8 mouse cellular contexts compared by ENCODE assay signal in genomic region chr10:30655655-30656054, GRCm38 (mm10). TPM values are rescaled to one million over a fixed set of nuclear protein-coding genes. Genes with fewer than 3 reads are reported as not detected.
A peak's percentile ranks its signal among the peaks of the same experiment; 100 is the strongest.
DNase-seq lines count a peak whose midpoint lies in the region; ATAC-seq lines count a peak whose summit lies in the region.

No protein-coding gene starts in this region.

- peak overlapping the region; percentile 38 for H3K4me3 ChIP-seq in kidney, embryonic 14.5 days (ENCODE audit: low read length)
- peak overlapping the region; percentile 37 for H3K4me3 ChIP-seq in embryonic facial prominence, embryonic 13.5 days
- peak overlapping the region; percentile 43 for H3K4me3 ChIP-seq in limb, embryonic 10.5 days
- H3K4me3 ChIP-seq in neural tube, embryonic 11.5 days (ENCODE audit: low read depth, low read length), result no peak overlapping the region

- ATAC-seq in kidney, embryonic 14.5 days (ENCODE audit: low FRiP score, low TSS enrichment), result peak; percentile 93
- no peak for ATAC-seq in embryonic facial prominence, embryonic 13.5 days (ENCODE audit: insufficient number of reproducible peaks, insufficient read depth, low FRiP score, low TSS enrichment, low read depth)
- no peak for ATAC-seq in neural tube, embryonic 11.5 days (ENCODE audit: insufficient read depth, low FRiP score, low TSS enrichment)

- H3K27ac ChIP-seq in kidney, embryonic 14.5 days (ENCODE audit: low read depth, low read length), result peak overlapping the region; percentile 48; the same call in 1 of the 2 replicates
- H3K27ac ChIP-seq in embryonic facial prominence, embryonic 13.5 days, result peak overlapping the region; percentile 55; the same call in 1 of the 2 replicates
- H3K27ac ChIP-seq in limb, embryonic 10.5 days, result peak overlapping the region; percentile 83
- H3K27ac ChIP-seq in neural tube, embryonic 11.5 days (ENCODE audit: low read depth, low read length), result no peak overlapping the region

- peak overlapping the region; percentile 46; the same call in 1 of the 2 replicates for H3K9ac ChIP-seq in kidney, embryonic 14.5 days (ENCODE audit: low read depth, low read length)
- H3K9ac ChIP-seq in embryonic facial prominence, embryonic 13.5 days, result peak overlapping the region; percentile 62
- H3K9ac ChIP-seq in neural tube, embryonic 11.5 days (ENCODE audit: low read length), result no peak overlapping the region

- no peak for DNase-seq in kidney, adult 11 months
- DNase-seq in limb, embryonic 10.5 days (ENCODE audit: low spot score), result peak; percentile 50
- DNase-seq in neural tube, embryonic 11.5 days (ENCODE audit: low spot score), result peak; percentile 38
- no peak for DNase-seq in left cerebral cortex, adult 9 months (ENCODE audit: low spot score in 2 of 2)
- DNase-seq in adrenal gland, adult 2 months, result no peak
- no peak for DNase-seq in ovary, postnatal 10 days (ENCODE audit: low spot score)

- H3K27me3 ChIP-seq in kidney, embryonic 14.5 days (ENCODE audit: control insufficient read depth, insufficient read depth, low read length), result no peaks in the 10 kb centered on the region
- H3K27me3 ChIP-seq in embryonic facial prominence, embryonic 13.5 days, result no peaks in the 10 kb centered on the region
- H3K27me3 ChIP-seq in limb, embryonic 10.5 days (ENCODE audit: low read depth, poor library complexity, severe bottlenecking), result no peaks in the 10 kb centered on the region
- no peaks in the 10 kb centered on the region for H3K27me3 ChIP-seq in neural tube, embryonic 11.5 days (ENCODE audit: control insufficient read depth, insufficient read depth, low read length)

- 0% methylated on average over 5 of the region's 5 CpGs for WGBS in kidney, embryonic 14.5 days
- WGBS in embryonic facial prominence, embryonic 13.5 days, result 1% methylated on average over 5 of the region's 5 CpGs
- 17% methylated on average over 5 of the region's 5 CpGs for WGBS in limb, embryonic 10.5 days
- 7% methylated on average over 5 of the region's 5 CpGs for WGBS in neural tube, embryonic 11.5 days

- no peaks in the 10 kb centered on the region for H3K4me1 ChIP-seq in kidney, embryonic 14.5 days (ENCODE audit: control insufficient read depth, insufficient read depth, low read length)
- peaks cover 11% of the 10 kb centered on the region; the same call in 1 of the 2 replicates for H3K4me1 ChIP-seq in embryonic facial prominence, embryonic 13.5 days
- H3K4me1 ChIP-seq in limb, embryonic 10.5 days, result peaks cover 13% of the 10 kb centered on the region
- no peaks in the 10 kb centered on the region for H3K4me1 ChIP-seq in neural tube, embryonic 11.5 days (ENCODE audit: control insufficient read depth, insufficient read depth, low read length)

- H3K36me3 ChIP-seq in kidney, embryonic 14.5 days (ENCODE audit: control insufficient read depth, insufficient read depth, low read length), result peaks cover 16% of the 10 kb centered on the region; the same call in 1 of the 2 replicates
- peaks cover 35% of the 10 kb centered on the region for H3K36me3 ChIP-seq in embryonic facial prominence, embryonic 13.5 days
- H3K36me3 ChIP-seq in limb, embryonic 10.5 days, result peaks cover 23% of the 10 kb centered on the region
- H3K36me3 ChIP-seq in neural tube, embryonic 11.5 days (ENCODE audit: control insufficient read depth, insufficient read depth, low read length), result no peaks in the 10 kb centered on the region

- peak overlapping the region; percentile 63 for H3K4me2 ChIP-seq in kidney, embryonic 14.5 days (replicated peaks; ENCODE audit: low read depth, low read length)
- peak overlapping the region; percentile 58 for H3K4me2 ChIP-seq in embryonic facial prominence, embryonic 13.5 days
- no peak overlapping the region for H3K4me2 ChIP-seq in neural tube, embryonic 11.5 days (ENCODE audit: low read depth)

- no peaks in the 10 kb centered on the region for H3K9me3 ChIP-seq in kidney, embryonic 14.5 days (ENCODE audit: control insufficient read depth, low read length)
- H3K9me3 ChIP-seq in embryonic facial prominence, embryonic 13.5 days, result no peaks in the 10 kb centered on the region
- H3K9me3 ChIP-seq in limb, embryonic 10.5 days (replicated peaks), result no peaks in the 10 kb centered on the region
- no peaks in the 10 kb centered on the region for H3K9me3 ChIP-seq in neural tube, embryonic 11.5 days (ENCODE audit: control insufficient read depth, low read length)

RNA-seq across cellular contexts. Expression of gene Hint3, which starts 26.2 kb away (rescaled TPM):
- polyA plus RNA-seq in kidney, embryonic 14.5 days (2014; fragmentation: Nextera tagmentation; extraction: Ambion mirVana), result 24.0 and 26.2 TPM in 2 replicates
- 17.7 and 22.1 TPM in 2 replicates for polyA plus RNA-seq in embryonic facial prominence, embryonic 13.5 days (2015; fragmentation: Nextera tagmentation; extraction: Ambion mirVana)
- polyA plus RNA-seq in limb, embryonic 10.5 days (2016; fragmentation: Nextera tagmentation; extraction: Ambion mirVana), result 14.6 and 15.2 TPM in 2 replicates
- 17.8 and 18.1 TPM in 2 replicates for polyA plus RNA-seq in neural tube, embryonic 11.5 days (2014; fragmentation: Nextera tagmentation; extraction: Ambion mirVana)
- total RNA-seq in adrenal gland, adult 2 months (2021), result 10 to 100 TPM; 39.1 to 48.1 TPM
- polyA plus RNA-seq in adrenal gland, adult 2 months (2012; rRNA removed), result 6.7 and 8.0 TPM in 2 replicates

RNA-seq across cellular contexts. Expression of gene Trmt11, which starts 55.1 kb away (rescaled TPM):
- 32.8 and 42.8 TPM in 2 replicates for polyA plus RNA-seq in kidney, embryonic 14.5 days (2014; fragmentation: Nextera tagmentation; extraction: Ambion mirVana)
- polyA plus RNA-seq in embryonic facial prominence, embryonic 13.5 days (2015; fragmentation: Nextera tagmentation; extraction: Ambion mirVana), result 32.1 and 34.7 TPM in 2 replicates
- polyA plus RNA-seq in limb, embryonic 10.5 days (2016; fragmentation: Nextera tagmentation; extraction: Ambion mirVana), result 32.6 and 36.2 TPM in 2 replicates
- 27.6 and 27.7 TPM in 2 replicates for polyA plus RNA-seq in neural tube, embryonic 11.5 days (2014; fragmentation: Nextera tagmentation; extraction: Ambion mirVana)
- 1 to 10 TPM; 8.4 to 10.0 TPM for total RNA-seq in adrenal gland, adult 2 months (2021)
- 0.21 and 0.28 TPM in 2 replicates for polyA plus RNA-seq in adrenal gland, adult 2 months (2012; rRNA removed)

Comparison
In these comparisons a context has a peak if more than half of its experiments do, and no peak if none do; other contexts are left out.
1. DNase-seq: peak in limb, embryonic 10.5 days (single experiment) and neural tube, embryonic 11.5 days (single experiment); none in kidney, adult 11 months (single experiment), left cerebral cortex, adult 9 months (0 of 2), adrenal gland, adult 2 months (single experiment) and ovary, postnatal 10 days (single experiment).
2. RNA of gene Trmt11, which starts 55.1 kb away (polyA plus RNA-seq): 32.1 to 34.7 TPM in embryonic facial prominence, embryonic 13.5 days, 32.8 to 42.8 TPM in kidney, embryonic 14.5 days, 32.6 to 36.2 TPM in limb, embryonic 10.5 days and 27.6 to 27.7 TPM in neural tube, embryonic 11.5 days; 0.21 to 0.28 TPM in adrenal gland, adult 2 months; every median in the first group is over 10 times any median in the second.